Mouse (Mus musculus) limb, embryonic 12.5 days (tissue): ENCODE data around the gene Galnt16. TPM values are rescaled to one million over a fixed set of nuclear protein-coding genes. Genes with fewer than 3 reads are reported as not detected.

ENCODE experiments used
- ATAC-seq: fragments of 200-750 bp; cut with Nextera tagmentation; 2 replicates; pipeline ENCODE4 v1.8.0; 2017; ENCODE audit warnings: low read depth, moderate TSS enrichment; ENCODE audit not compliant: insufficient number of reproducible peaks, insufficient read depth, low FRiP score, low TSS enrichment
- H3K27ac ChIP-seq: fragments of 300-500 bp; sonication (generic); 2 replicates; pipeline ENCODE4 v1.5.1; 2016; ENCODE audit warnings: mild to moderate bottlenecking, moderate library complexity
- H3K27me3 ChIP-seq: fragments of 300-500 bp; sonication (generic); 2 replicates; pipeline ENCODE4 v1.6.1; 2016; ENCODE audit warnings: mild to moderate bottlenecking, moderate library complexity
- H3K36me3 ChIP-seq: fragments of 300-500 bp; sonication (generic); 2 replicates; pipeline ENCODE4 v1.6.1; 2016; ENCODE audit warnings: mild to moderate bottlenecking, moderate library complexity
- H3K4me1 ChIP-seq: fragments of 300-500 bp; sonication (generic); replicated peaks from 2 replicates; pipeline ENCODE4 v1.6.1; 2016
- H3K4me2 ChIP-seq: fragments of 300-500 bp; sonication (generic); 2 replicates; pipeline ENCODE4 v1.6.1; 2016; ENCODE audit warnings: mild to moderate bottlenecking, moderate library complexity
- H3K4me3 ChIP-seq: fragments of 300-500 bp; sonication (generic); replicated peaks from 2 replicates; pipeline ENCODE4 v1.5.1; 2016; ENCODE audit warnings: mild to moderate bottlenecking
- H3K9ac ChIP-seq: fragments of 300-500 bp; sonication (generic); replicated peaks from 2 replicates; pipeline ENCODE4 v1.6.1; 2016; ENCODE audit warnings: mild to moderate bottlenecking, moderate library complexity
- H3K9me3 ChIP-seq: fragments of 300-500 bp; sonication (generic); 2 replicates; pipeline ENCODE4 v1.6.1; 2016; ENCODE audit warnings: mild to moderate bottlenecking, moderate library complexity
- WGBS: fragments of 180-500 bp; shearing (Covaris S2); methylation state at CpG from one replicate; pipeline ENCODE4 v1.1.7; 2016; 5-methylcytosine and 5-hydroxymethylcytosine counted together
- polyA plus RNA-seq: library from polyadenylated mRNA; unstranded; fragments of >200 nt; fragmentation: Nextera tagmentation; extraction: Ambion mirVana; gene quantifications from 2 replicates; pipeline ENCODE4 v1.2.1, GENCODE M21; 2016

The Galnt16 gene
- polyA plus RNA-seq, 1 experiment from 2014 or later: 8.9 TPM

DNA sequence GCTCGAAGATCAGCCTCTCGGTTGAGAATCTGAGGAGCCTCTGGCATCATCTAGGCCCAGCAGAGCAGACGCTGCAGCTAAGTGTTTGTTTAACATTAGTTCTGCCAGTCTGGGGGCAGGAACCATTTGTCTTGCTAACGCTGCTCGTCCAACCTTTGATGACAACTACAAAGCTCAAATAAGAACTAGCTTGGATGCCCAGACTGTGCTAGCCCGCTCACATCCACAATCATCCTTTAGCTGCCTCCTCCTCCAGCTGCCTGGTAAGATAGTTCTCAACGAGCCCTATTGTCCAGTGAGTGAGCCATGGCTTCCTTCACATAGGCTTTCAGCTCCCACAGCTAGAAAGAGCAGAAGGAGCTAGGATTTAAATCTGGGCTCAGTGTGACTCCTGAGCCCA is 80.2 kb downstream of the Galnt16 start:
- H3K9ac ChIP-seq: no peak overlapping the region
- no peaks in the 10 kb centered on the region for H3K36me3 ChIP-seq
- H3K27me3 ChIP-seq: no peaks in the 10 kb centered on the region
- WGBS: 36% methylated on average over 7 of the region's 7 CpGs
- no peak for ATAC-seq
- H3K4me1 ChIP-seq: 0 out of 2 replicates have a peak, but pooled peaks cover under 1% of the 10 kb centered on the region
- no peak overlapping the region for H3K4me3 ChIP-seq
- H3K27ac ChIP-seq: no peak overlapping the region
- H3K9me3 ChIP-seq: no peaks in the 10 kb centered on the region
- no peak overlapping the region for H3K4me2 ChIP-seq

DNA sequence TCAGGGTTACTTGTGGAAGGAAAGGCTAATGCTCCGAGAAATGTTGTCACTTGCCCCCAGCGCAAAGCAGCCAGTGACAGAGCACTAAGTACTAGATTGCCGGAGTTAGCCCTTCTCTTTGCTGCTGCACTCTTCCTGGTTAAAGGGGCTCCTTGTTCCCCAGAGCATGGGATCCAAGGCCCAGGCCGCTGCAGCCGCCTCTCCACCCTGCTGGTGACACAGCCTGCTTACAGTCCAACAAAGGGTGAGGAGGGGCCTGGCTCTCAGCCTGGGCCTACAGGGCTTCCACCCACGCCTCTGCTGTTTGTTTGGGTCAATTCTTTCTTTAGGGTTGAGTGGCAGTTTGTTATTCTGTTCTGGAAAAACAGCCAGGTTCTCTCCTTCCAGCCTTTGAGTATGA is 80.7 kb downstream of the Galnt16 start:
- Histone ChIP-seq H3K27ac (no peak overlapping the region), H3K4me2 (no peak overlapping the region), H3K4me1 (peaks cover 4% of the 10 kb centered on the region; the same call in 1 of the 2 replicates), H3K9ac (no peak overlapping the region), H3K4me3 (no peak overlapping the region), H3K9me3 (no peaks in the 10 kb centered on the region), H3K27me3 (no peaks in the 10 kb centered on the region), H3K36me3 (no peaks in the 10 kb centered on the region)
- ATAC-seq: no peak
- 51% methylated on average over 6 of the region's 6 CpGs for WGBS

DNA sequence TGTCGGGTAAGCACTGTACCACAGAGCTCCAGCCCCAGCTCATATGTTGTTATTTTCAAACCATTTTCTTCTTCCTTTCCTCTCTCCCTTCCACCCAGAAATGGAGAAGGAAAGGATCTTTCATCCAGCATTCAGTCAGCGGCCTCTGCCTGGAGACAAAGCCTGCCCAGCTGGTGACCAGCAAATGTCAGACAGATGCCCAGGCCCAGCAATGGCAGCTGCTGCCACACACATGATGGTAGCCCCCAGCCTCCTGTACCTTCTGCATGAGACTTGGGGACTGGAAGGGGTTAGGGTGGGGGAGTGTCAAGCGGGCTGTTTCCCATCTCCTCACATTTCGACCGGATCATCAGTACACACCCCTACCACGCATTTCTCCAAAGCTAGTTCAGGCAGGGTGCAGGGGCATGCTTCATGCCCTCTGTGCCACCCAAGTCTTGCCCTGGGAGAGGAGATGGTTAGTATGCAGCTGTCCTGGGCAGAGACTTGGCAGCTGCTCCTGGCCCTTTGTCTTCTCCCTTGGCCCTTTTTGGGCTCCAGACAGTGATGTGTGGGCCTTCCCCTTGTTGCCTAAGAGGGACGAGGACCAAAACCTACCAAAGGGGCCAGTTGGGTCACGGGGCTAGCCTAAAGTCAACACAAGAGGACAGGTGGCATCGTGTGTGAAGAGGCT is 83.7 kb downstream of the Galnt16 start:
- no peaks in the 10 kb centered on the region for H3K9me3 ChIP-seq
- no peak overlapping the region for H3K4me2 ChIP-seq
- H3K4me3 ChIP-seq: no peak overlapping the region
- H3K4me1 ChIP-seq: peaks cover 4% of the 10 kb centered on the region; the same call in 1 of the 2 replicates
- no peaks in the 10 kb centered on the region for H3K27me3 ChIP-seq
- no peak overlapping the region for H3K27ac ChIP-seq
- H3K9ac ChIP-seq: no peak overlapping the region
- no peak for ATAC-seq
- H3K36me3 ChIP-seq: no peaks in the 10 kb centered on the region
- 82% methylated on average over 9 of the region's 9 CpGs for WGBS

DNA sequence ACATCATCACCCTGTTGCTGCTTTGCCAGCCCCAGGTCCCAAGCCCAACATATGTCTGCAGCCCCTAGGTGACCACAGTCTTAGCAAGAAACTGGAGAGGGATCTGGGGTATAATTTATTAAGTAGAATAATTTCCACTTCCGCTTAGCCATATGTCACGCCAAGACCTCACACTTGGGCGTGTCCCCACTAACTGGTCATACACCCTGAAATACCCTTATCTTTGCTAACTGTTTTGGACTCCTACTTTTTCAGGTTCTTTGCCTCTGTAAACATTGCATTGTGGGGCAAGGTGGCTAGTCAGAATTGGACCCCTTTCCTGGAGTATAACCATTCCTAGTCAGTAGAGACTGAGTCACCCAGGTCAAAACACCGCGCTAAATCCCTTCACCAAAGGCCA is 84.4 kb downstream of the Galnt16 start:
- no peak for ATAC-seq
- WGBS: 95% methylated on average over 5 of the region's 5 CpGs

DNA sequence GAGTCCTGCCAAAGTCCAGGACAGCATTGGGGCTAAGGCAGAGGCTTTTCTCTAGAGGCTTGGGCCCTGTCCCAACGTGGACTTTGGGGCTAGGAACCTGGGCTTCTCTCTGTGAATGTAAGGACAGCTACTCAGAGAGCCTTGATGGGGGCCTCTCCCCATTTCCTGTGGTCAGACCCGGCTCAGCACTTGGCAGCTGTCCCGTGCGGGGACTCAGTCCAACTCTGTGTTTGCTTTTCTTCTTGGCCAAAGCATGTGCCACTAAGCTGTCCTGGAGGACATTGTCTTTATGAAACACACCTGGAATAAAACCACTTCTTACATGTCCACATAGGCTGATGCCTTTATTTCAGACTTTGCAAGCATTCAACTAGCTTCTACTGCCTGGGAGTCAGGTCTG is 85.5 kb downstream of the Galnt16 start:
- no peaks in the 10 kb centered on the region for H3K27me3 ChIP-seq
- H3K9me3 ChIP-seq: no peaks in the 10 kb centered on the region
- no peak overlapping the region for H3K27ac ChIP-seq
- H3K4me3 ChIP-seq: no peak overlapping the region
- H3K36me3 ChIP-seq: no peaks in the 10 kb centered on the region
- no peak overlapping the region for H3K4me2 ChIP-seq
- peaks cover 4% of the 10 kb centered on the region; the same call in 1 of the 2 replicates for H3K4me1 ChIP-seq
- H3K9ac ChIP-seq: no peak overlapping the region
- no peak for ATAC-seq
- 64% methylated on average over 4 of the region's 4 CpGs for WGBS

More for the DNA sequence above, 84.4 kb downstream of the Galnt16 start:
- Histone ChIP-seq H3K4me3 (no peak overlapping the region), H3K4me1 (peaks cover 4% of the 10 kb centered on the region; the same call in 1 of the 2 replicates), H3K36me3 (no peaks in the 10 kb centered on the region), H3K4me2 (no peak overlapping the region), H3K9me3 (no peaks in the 10 kb centered on the region), H3K27ac (no peak overlapping the region), H3K27me3 (no peaks in the 10 kb centered on the region), H3K9ac (no peak overlapping the region)

DNA sequence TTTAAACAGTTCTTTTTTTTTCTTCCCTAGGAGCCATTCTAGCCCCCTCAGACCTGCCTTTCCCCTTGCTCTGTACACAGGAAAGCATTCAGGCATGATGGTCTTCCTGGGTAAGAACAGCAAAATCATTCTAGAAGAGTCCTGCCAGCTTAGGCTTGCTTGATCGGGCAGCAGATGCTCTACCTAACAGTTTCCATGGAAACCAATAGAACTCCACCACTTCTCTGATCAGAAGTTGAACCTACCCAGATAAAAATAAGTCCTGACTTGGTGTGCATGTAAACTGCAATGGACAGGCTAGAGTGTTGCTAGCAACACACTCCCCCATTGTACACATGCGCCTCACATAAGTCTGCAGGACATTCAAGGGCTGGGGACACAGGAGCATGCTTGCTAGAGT is 86.1 kb downstream of the Galnt16 start:
- Histone ChIP-seq H3K4me1 (peaks cover 4% of the 10 kb centered on the region; the same call in 1 of the 2 replicates), H3K27ac (no peak overlapping the region), H3K9me3 (no peaks in the 10 kb centered on the region), H3K27me3 (no peaks in the 10 kb centered on the region), H3K36me3 (no peaks in the 10 kb centered on the region), H3K4me2 (no peak overlapping the region), H3K4me3 (no peak overlapping the region), H3K9ac (no peak overlapping the region)
- ATAC-seq: no peak
- WGBS: 75% methylated on average over 2 of the region's 2 CpGs

DNA sequence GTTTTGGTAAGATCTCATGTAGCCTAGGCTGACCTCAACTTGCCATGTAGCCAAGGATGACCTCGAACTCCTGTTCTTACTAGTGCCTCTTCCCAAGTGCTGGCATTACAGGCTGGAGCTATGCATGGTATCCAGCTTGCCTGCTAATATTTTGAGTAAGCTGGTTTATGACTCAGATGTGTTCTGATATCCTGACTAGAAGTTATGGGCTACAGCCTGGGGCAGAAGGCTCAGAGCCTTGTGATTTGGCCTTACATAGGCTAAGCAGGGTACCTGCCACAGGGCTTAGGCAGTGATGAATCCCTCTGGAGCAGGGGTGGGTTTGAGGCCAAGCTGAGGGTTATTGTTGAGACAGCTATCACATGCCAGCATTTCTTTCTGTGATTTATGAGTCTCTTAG is 90.5 kb downstream of the Galnt16 start:
- H3K4me3 ChIP-seq: no peak overlapping the region
- no peaks in the 10 kb centered on the region for H3K36me3 ChIP-seq
- no peaks in the 10 kb centered on the region for H3K27me3 ChIP-seq
- 92% methylated on average over 1 of the region's 1 CpGs for WGBS
- ATAC-seq: no peak
- no peak overlapping the region for H3K4me2 ChIP-seq
- H3K4me1 ChIP-seq: peaks cover under 1% of the 10 kb centered on the region; the same call in 1 of the 2 replicates
- no peak overlapping the region for H3K9ac ChIP-seq
- H3K27ac ChIP-seq: no peak overlapping the region
- H3K9me3 ChIP-seq: no peaks in the 10 kb centered on the region

DNA sequence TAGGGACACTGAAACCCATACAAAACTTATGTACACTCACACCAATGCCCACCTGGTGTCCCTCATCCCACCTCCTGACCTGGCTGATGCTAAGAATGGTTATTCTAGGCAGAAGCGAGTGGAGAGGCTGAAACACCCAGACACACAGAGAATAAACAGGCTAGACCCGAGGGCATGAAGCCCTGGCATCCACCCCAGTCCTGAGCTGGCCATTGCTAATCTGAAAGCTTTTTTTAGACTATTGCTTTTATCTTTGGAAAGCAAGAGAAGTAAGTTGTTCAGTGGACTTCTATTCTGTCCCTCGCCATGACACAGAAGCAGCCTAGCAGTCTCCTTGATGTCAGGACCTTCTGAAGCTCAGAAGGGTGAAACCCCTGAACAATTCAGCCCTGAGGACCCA is 91.9 kb downstream of the Galnt16 start:
- 76% methylated on average over 3 of the region's 3 CpGs for WGBS
- no peak for ATAC-seq

DNA sequence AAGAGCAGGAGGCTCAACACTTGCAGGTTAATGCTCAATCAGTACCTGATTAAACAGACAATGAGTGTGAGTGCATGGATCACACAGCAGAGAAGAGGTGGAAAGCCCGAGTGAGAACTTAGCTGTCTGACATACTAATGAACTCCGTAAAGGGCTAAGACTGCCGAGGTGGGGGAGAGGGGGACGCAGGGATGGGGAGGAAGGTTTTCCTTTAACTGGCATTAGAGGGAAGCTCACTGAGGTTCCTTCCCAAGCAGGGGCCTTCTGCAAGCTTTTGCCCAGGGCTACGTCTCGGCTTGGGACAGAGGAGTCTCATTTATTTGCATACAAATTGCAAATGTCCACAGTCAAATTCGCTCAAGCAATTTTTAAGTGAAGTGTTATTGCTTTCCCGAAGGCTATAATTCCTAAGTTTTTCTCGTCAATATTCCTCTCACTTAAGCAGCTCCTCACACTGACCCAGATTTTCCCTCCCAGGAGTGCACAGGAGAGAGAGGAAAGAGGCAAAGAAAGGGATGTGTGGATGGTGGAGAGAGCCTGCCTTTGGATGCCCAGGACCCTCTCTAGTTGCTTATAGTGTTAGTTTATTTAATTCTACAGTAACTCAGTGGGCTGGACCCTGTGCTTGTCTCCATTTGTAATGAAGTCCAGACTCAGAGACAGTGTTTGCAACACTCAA is 94.2 kb downstream of the Galnt16 start:
- Histone ChIP-seq H3K27ac (no peak overlapping the region), H3K4me2 (no peak overlapping the region), H3K27me3 (no peaks in the 10 kb centered on the region), H3K4me3 (no peak overlapping the region), H3K9ac (no peak overlapping the region), H3K36me3 (no peaks in the 10 kb centered on the region), H3K4me1 (no peaks in the 10 kb centered on the region; the same call in 1 of the 2 replicates), H3K9me3 (no peaks in the 10 kb centered on the region)
- no peak for ATAC-seq
- WGBS: 64% methylated on average over 9 of the region's 9 CpGs

More for the DNA sequence above, 91.9 kb downstream of the Galnt16 start:
- H3K4me3 ChIP-seq: no peak overlapping the region
- H3K4me1 ChIP-seq: no peaks in the 10 kb centered on the region
- no peaks in the 10 kb centered on the region for H3K9me3 ChIP-seq
- no peaks in the 10 kb centered on the region for H3K36me3 ChIP-seq
- no peaks in the 10 kb centered on the region for H3K27me3 ChIP-seq
- no peak overlapping the region for H3K9ac ChIP-seq
- H3K4me2 ChIP-seq: no peak overlapping the region
- H3K27ac ChIP-seq: no peak overlapping the region

DNA sequence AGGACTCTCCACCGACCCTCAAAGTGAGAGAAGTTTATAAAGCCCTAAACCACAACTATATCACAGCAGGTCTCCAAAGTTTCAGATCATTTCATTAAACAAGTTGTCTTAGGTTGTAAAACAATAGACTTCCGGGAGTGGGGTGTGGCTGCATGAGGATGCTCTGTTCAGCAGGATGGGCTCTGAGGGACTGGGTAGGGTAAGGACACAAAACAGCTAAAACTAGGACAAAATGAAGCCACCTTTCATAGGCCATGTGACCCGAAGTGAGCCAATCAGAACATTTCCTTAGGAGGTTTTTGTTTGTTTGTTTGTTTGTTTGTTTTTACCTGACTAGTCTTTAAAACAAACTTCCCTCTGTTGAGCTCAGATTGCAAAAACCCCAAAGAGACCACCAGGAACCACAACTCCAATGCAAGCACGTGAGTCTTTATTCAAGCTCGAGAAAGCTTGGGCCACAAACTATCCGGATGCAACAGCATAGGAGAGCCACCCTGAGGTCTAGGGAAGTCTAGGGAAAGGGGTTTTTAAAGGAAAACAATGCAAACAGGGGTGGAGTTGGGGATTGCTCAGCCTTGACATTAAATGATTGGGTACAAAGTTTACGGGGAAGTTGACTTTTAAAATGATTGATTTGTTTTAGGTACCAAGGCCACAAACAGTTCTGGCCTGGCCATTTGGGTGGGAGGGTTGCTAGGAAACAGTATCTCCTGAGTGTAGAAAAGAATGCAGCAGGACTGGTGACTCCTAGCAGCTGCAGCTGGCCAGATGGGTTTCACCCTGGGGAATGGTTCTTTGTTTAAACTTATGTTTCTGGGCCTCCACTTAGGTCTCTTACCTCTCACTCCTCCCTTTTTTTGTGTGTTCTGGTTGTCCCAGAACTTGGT is 97.5 kb downstream of the Galnt16 start:
- 46% methylated on average over 7 of the region's 7 CpGs for WGBS
- no peaks in the 10 kb centered on the region for H3K27me3 ChIP-seq
- H3K4me1 ChIP-seq: no peaks in the 10 kb centered on the region; the same call in 1 of the 2 replicates
- no peak overlapping the region for H3K27ac ChIP-seq
- H3K9ac ChIP-seq: no peak overlapping the region
- no peak overlapping the region for H3K4me2 ChIP-seq
- ATAC-seq: no peak
- no peak overlapping the region for H3K4me3 ChIP-seq
- no peaks in the 10 kb centered on the region for H3K36me3 ChIP-seq
- H3K9me3 ChIP-seq: no peaks in the 10 kb centered on the region

DNA sequence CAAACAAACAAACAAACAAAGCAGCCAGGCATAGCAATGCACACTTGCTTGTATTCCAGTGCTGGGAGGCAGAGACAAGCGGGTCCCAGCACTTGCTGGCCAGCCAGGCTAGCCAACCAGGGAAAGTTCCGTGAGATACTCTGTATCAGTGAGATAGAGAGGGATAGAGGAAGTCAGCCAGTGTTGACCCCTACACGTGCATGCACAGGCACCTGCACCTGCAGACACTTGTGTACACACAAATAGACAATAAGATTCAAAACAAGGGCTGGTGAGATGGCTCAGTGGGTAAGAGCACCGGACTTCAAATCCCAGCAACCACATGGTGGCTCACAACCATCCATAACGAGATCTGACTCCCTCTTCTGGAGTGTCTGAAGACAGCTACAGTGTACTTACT is 102.4 kb downstream of the Galnt16 start:
- no peak overlapping the region for H3K27ac ChIP-seq
- no peaks in the 10 kb centered on the region for H3K9me3 ChIP-seq
- H3K4me3 ChIP-seq: no peak overlapping the region
- ATAC-seq: no peak
- no peak overlapping the region for H3K9ac ChIP-seq
- 72% methylated on average over 5 of the region's 5 CpGs for WGBS
- no peaks in the 10 kb centered on the region for H3K27me3 ChIP-seq
- no peaks in the 10 kb centered on the region; the same call in 1 of the 2 replicates for H3K4me1 ChIP-seq
- no peaks in the 10 kb centered on the region for H3K36me3 ChIP-seq
- no peak overlapping the region for H3K4me2 ChIP-seq
